Mouse (Mus musculus) monocyte, adult 5-6 weeks (primary cell): Measurements from ENCODE around the gene Psmc3ip. TPM values are rescaled to one million over a fixed set of nuclear protein-coding genes. Genes with fewer than 3 reads are reported as not detected.

ENCODE experiments used
- total RNA-seq: library from RNA; stranded (forward); fragments of 200-1000, 200-491, 200-594 nt; gene quantifications from 3 replicates; pipeline ENCODE4 v1.2.3, GENCODE M21; 2017

Gene Psmc3ip
- total RNA-seq, 1 experiment from 2014 or later = not detected

Other genes with a start within 250 kb of the Psmc3ip start
- 71.6 to 86.1 TPM (median 75.5 TPM) in 3 replicates for gene Stat5b, start 244.7 kb downstream of the Psmc3ip start, total RNA-seq
- 20.0 to 28.0 TPM (median 25.1 TPM) in 3 replicates for gene Stat5a, start 236.1 kb downstream of the Psmc3ip start, total RNA-seq
- gene Stat3, start 155.9 kb downstream of the Psmc3ip start, total RNA-seq = 328 to 413 TPM (median 368 TPM) in 3 replicates
- 0.32 to 2.5 TPM in 2 of 3 replicates, not detected in the other for gene Cavin1, start 124.5 kb downstream of the Psmc3ip start, total RNA-seq
- gene Atp6v0a1, start 86.0 kb downstream of the Psmc3ip start, total RNA-seq = 26.0 to 42.7 TPM (median 37.5 TPM) in 3 replicates
- gene Naglu, start 25.4 kb downstream of the Psmc3ip start, total RNA-seq = 5.6 to 14.8 TPM (median 9.9 TPM) in 3 replicates
- 0.68 TPM in 1 of 3 replicates, not detected in the others for gene Hsd17b1, start 17.0 kb downstream of the Psmc3ip start, total RNA-seq
- gene Coasy, start 12.9 kb downstream of the Psmc3ip start, total RNA-seq = 11.4 to 16.6 TPM (median 16.1 TPM) in 3 replicates
- 61.7 to 74.7 TPM (median 71.4 TPM) in 3 replicates for gene Mlx, start 8.2 kb downstream of the Psmc3ip start, total RNA-seq
- 57.9 to 79.4 TPM (median 63.0 TPM) in 3 replicates for gene Retreg3, start 24.5 kb upstream of the Psmc3ip start, total RNA-seq
- 8.2 to 25.6 TPM (median 11.0 TPM) in 3 replicates for gene Tubg1, start 24.5 kb upstream of the Psmc3ip start, total RNA-seq
- gene Tubg2, start 60.5 kb upstream of the Psmc3ip start, total RNA-seq = not detected in 3 replicates
- 0.21 to 0.95 TPM (median 0.68 TPM) in 3 replicates for gene Cntnap1, start 75.1 kb upstream of the Psmc3ip start, total RNA-seq
- 2.2 to 6.3 TPM (median 4.0 TPM) in 3 replicates for gene Plekhh3, start 75.9 kb upstream of the Psmc3ip start, total RNA-seq
- 0.38 TPM in 1 of 3 replicates, not detected in the others for gene Ccr10, start 80.0 kb upstream of the Psmc3ip start, total RNA-seq
- gene Ezh1, start 131.0 kb upstream of the Psmc3ip start, total RNA-seq = 30.2 to 66.9 TPM (median 42.6 TPM) in 3 replicates
- gene Ramp2, start 150.6 kb upstream of the Psmc3ip start, total RNA-seq = not detected in 3 replicates
- gene Vps25, start 158.3 kb upstream of the Psmc3ip start, total RNA-seq = 42.7 to 62.9 TPM (median 53.8 TPM) in 3 replicates
- 0.11 to 1.7 TPM (median 0.19 TPM) in 3 replicates for gene Wnk4, start 165.1 kb upstream of the Psmc3ip start, total RNA-seq
- 1.8 to 3.2 TPM in 2 of 3 replicates, not detected in the other for gene Cntd1, start 183.6 kb upstream of the Psmc3ip start, total RNA-seq
- 18.8 to 43.1 TPM (median 26.8 TPM) in 3 replicates for gene Coa3, start 183.7 kb upstream of the Psmc3ip start, total RNA-seq
- 266 to 274 TPM (median 274 TPM) in 3 replicates for gene Becn1, start 206.8 kb upstream of the Psmc3ip start, total RNA-seq
- 51.0 to 74.7 TPM (median 73.3 TPM) in 3 replicates for gene Psme3, start 220.8 kb upstream of the Psmc3ip start, total RNA-seq
- 0.53 to 3.6 TPM (median 1.8 TPM) in 3 replicates for gene Aoc2, start 229.6 kb upstream of the Psmc3ip start, total RNA-seq
- gene Aoc3, start 235.2 kb upstream of the Psmc3ip start, total RNA-seq = not detected in 3 replicates